Mouse (Mus musculus): ENCODE measurements around the gene Cadm4. TPM values are rescaled to one million over a fixed set of nuclear protein-coding genes. Genes with fewer than 3 reads are reported as not detected.

The Cadm4 gene
- polyA plus RNA-seq, 1 experiment, result 66.4 TPM

DNA sequence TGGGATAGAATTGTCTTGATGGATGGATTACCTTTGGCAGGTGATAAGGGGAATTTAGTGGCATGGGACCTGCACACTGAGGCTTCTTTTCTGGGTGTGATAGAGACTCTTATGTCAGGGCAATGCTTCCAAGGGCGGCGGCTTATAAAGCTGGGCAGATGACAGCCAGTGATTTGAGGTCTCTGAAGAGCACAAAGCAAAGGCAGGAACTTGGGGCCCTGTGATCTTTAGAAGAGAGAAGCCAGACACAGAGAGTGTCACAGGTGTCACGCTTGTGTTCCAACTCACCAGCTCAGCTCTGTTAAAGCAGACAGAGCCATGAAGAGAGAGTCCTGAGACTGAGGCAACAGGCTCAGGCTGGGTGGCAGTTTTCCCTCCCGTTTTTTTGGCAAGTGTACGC, 13.9 kb upstream of the Cadm4 start:
- Histone ChIP-seq H3K4me1 (ENCODE audit: control insufficient read depth, insufficient read depth, low read length) (no peaks in the 10 kb centered on the region), H3K27me3 (replicated peaks; ENCODE audit: control insufficient read depth, insufficient read depth, low read length) (no peaks in the 10 kb centered on the region), H3K27ac (ENCODE audit: insufficient read depth, low read depth, low read length) (no peak overlapping the region), H3K4me3 (ENCODE audit: insufficient read depth, low read depth, low read length) (no peak overlapping the region), H3K36me3 (ENCODE audit: control insufficient read depth, insufficient read depth, low read length) (no peaks in the 10 kb centered on the region)
- 78% methylated on average over 5 of the region's 5 CpGs for WGBS
- no peak for DNase-seq
- TF ChIP-seq CTCF (conservative IDR thresholded peaks at IDR 0.05; ENCODE audit: insufficient read depth, insufficient read length, low read depth, low read length) (no peak), POLR2A (IDR thresholded peaks at IDR 0.05; ENCODE audit: low read depth, low read length) (no peak)

DNA sequence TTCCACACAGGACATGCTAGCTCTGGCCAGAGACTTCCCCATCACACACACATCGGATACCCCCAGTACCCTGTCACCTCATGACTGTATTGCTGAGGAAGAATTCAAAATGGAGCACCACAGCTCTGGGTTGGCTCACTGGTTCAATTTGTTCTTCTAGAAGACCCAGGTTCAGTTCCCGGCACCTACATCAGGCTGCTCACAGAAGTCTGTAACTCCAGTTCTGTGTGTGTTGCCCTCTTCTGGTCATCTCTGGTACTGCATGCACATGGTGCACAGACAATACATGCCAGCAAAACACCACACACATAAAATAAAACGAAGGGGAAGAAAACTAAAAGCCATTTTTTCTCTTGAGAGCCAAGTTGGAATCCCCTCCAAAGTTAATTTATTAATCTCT, 12.7 kb upstream of the Cadm4 start:
- H3K27ac ChIP-seq (ENCODE audit: insufficient read depth, low read depth, low read length), result no peak overlapping the region
- WGBS, result 91% methylated on average over 3 of the region's 3 CpGs
- DNase-seq, result no peak
- no peaks in the 10 kb centered on the region for H3K36me3 ChIP-seq (ENCODE audit: control insufficient read depth, insufficient read depth, low read length)
- no peaks in the 10 kb centered on the region for H3K4me1 ChIP-seq (ENCODE audit: control insufficient read depth, insufficient read depth, low read length)
- TF ChIP-seq CTCF (conservative IDR thresholded peaks at IDR 0.05; ENCODE audit: insufficient read depth, insufficient read length, low read depth, low read length), result peak; percentile 31; the same call in 1 of the 2 replicates
- TF ChIP-seq POLR2A (IDR thresholded peaks at IDR 0.05; ENCODE audit: low read depth, low read length), result no peak
- H3K4me3 ChIP-seq (ENCODE audit: insufficient read depth, low read depth, low read length), result no peak overlapping the region
- no peaks in the 10 kb centered on the region for H3K27me3 ChIP-seq (replicated peaks; ENCODE audit: control insufficient read depth, insufficient read depth, low read length)

DNA sequence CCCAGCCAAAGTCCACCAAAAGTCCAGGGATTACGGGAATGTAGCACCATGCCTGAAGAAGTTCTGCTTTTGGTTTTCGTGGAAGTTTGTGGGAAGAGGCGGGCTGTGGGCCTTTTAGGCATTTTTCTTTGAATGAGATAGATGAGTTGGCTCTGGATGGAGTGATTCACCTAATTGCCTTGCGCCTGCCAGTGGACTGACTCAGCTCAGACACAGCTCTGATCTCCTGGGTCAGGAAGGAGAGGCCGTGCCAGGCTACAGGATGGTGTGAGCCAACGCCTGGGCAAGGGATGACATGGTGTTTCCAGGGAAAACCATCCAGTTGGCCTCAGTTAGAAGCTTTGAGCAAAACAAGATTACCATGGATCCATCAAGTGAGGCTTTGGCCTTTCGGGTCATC, 11.5 kb upstream of the Cadm4 start:
- no peak overlapping the region for H3K4me3 ChIP-seq (ENCODE audit: insufficient read depth, low read depth, low read length)
- no peak for TF ChIP-seq POLR2A (IDR thresholded peaks at IDR 0.05; ENCODE audit: low read depth, low read length)
- no peak for TF ChIP-seq CTCF (conservative IDR thresholded peaks at IDR 0.05; ENCODE audit: insufficient read depth, insufficient read length, low read depth, low read length)
- 90% methylated on average over 7 of the region's 7 CpGs for WGBS
- H3K27ac ChIP-seq (ENCODE audit: insufficient read depth, low read depth, low read length), result no peak overlapping the region
- no peaks in the 10 kb centered on the region for H3K4me1 ChIP-seq (ENCODE audit: control insufficient read depth, insufficient read depth, low read length)
- no peaks in the 10 kb centered on the region for H3K27me3 ChIP-seq (replicated peaks; ENCODE audit: control insufficient read depth, insufficient read depth, low read length)
- no peaks in the 10 kb centered on the region for H3K36me3 ChIP-seq (ENCODE audit: control insufficient read depth, insufficient read depth, low read length)
- DNase-seq, result no peak

DNA sequence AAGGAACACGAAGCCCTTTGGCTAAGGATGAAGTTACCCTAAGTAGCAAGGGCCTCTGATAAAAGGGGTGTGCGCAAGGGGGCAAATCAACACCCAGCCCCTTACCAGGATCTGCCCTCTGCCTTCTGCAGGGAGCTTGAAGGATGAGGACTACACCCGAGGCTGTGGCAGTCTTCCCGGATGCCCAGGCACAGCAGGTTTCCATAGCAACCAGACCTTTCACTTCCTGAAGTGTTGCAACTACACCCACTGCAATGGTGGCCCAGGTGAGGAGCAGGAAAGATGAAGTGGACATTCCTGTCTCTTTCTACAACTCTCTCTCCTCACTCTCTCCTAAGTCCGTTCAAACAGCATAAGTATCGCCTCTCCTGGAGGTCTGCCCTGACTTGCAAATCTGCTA, 9.4 kb upstream of the Cadm4 start:
- no peak for DNase-seq
- Histone ChIP-seq H3K4me1 (ENCODE audit: control insufficient read depth, insufficient read depth, low read length) (no peaks in the 10 kb centered on the region), H3K27me3 (replicated peaks; ENCODE audit: control insufficient read depth, insufficient read depth, low read length) (no peaks in the 10 kb centered on the region), H3K36me3 (ENCODE audit: control insufficient read depth, insufficient read depth, low read length) (no peaks in the 10 kb centered on the region), H3K4me3 (ENCODE audit: insufficient read depth, low read depth, low read length) (no peak overlapping the region), H3K27ac (ENCODE audit: insufficient read depth, low read depth, low read length) (no peak overlapping the region)
- 80% methylated on average over 6 of the region's 6 CpGs for WGBS
- no peak for TF ChIP-seq CTCF (conservative IDR thresholded peaks at IDR 0.05; ENCODE audit: insufficient read depth, insufficient read length, low read depth, low read length)
- TF ChIP-seq POLR2A (IDR thresholded peaks at IDR 0.05; ENCODE audit: low read depth, low read length), result no peak

DNA sequence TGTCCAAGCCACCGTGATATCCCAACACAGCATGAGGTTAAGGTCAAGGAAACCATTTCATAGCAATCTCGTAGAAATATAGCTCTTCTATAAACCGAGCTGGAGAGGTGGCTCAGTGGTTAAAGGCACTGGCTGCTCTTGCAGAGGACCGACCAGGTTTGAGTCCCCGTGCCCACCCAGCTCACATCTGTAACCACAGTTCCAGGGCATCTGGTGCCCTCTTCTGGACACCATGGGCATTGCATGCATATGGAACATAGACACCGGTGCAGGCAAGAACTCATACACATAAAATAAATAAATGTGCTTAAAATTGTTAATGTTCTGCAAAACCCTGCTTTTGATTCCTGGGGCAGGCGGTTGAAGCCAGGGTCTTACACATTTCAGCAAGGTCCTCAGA, 8.9 kb upstream of the Cadm4 start:
- Histone ChIP-seq H3K27ac (ENCODE audit: insufficient read depth, low read depth, low read length) (no peak overlapping the region), H3K27me3 (replicated peaks; ENCODE audit: control insufficient read depth, insufficient read depth, low read length) (no peaks in the 10 kb centered on the region), H3K4me3 (ENCODE audit: insufficient read depth, low read depth, low read length) (no peak overlapping the region), H3K36me3 (ENCODE audit: control insufficient read depth, insufficient read depth, low read length) (no peaks in the 10 kb centered on the region), H3K4me1 (ENCODE audit: control insufficient read depth, insufficient read depth, low read length) (no peaks in the 10 kb centered on the region)
- 80% methylated on average over 7 of the region's 7 CpGs for WGBS
- TF ChIP-seq POLR2A (IDR thresholded peaks at IDR 0.05; ENCODE audit: low read depth, low read length), result no peak
- peak; percentile 73 for TF ChIP-seq CTCF (conservative IDR thresholded peaks at IDR 0.05; ENCODE audit: insufficient read depth, insufficient read length, low read depth, low read length)
- peak; percentile 33 for DNase-seq

DNA sequence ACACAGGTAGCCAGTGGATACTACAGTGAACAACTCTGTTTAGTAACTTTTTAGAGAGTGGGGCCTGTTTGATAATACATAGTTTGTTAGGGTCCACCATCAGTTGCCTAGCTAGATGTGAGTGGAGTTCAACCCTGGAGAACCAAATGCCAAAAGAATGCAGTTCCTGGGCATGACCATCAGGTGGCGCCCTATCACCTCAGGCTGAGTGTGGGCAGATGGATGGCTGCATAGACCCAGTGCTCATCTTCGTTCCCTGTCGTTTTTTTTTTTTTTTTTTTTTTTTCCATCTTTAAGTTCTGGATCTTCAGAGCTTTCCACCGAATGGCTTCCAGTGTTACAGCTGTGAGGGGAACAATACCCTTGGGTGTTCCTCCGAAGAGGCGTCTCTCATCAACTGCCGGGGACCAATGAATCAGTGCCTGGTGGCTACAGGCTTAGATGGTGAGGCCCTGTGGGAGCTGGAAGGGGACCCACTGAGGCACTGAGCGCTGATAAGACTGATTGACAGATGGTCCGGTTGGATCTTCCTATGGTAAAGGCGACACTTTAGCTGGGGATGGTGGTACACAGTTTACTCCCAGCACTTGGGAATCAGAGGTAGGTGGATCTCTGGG, 7.8 kb upstream of the Cadm4 start:
- peak; percentile 70 for DNase-seq
- Histone ChIP-seq H3K27ac (ENCODE audit: insufficient read depth, low read depth, low read length) (no peak overlapping the region), H3K4me1 (ENCODE audit: control insufficient read depth, insufficient read depth, low read length) (no peaks in the 10 kb centered on the region), H3K36me3 (ENCODE audit: control insufficient read depth, insufficient read depth, low read length) (no peaks in the 10 kb centered on the region), H3K27me3 (replicated peaks; ENCODE audit: control insufficient read depth, insufficient read depth, low read length) (no peaks in the 10 kb centered on the region), H3K4me3 (ENCODE audit: insufficient read depth, low read depth, low read length) (no peak overlapping the region)
- TF ChIP-seq POLR2A (IDR thresholded peaks at IDR 0.05; ENCODE audit: low read depth, low read length) (no peak), CTCF (conservative IDR thresholded peaks at IDR 0.05; ENCODE audit: insufficient read depth, insufficient read length, low read depth, low read length) (peak; percentile 96)
- WGBS, result 51% methylated on average over 10 of the region's 10 CpGs

DNA sequence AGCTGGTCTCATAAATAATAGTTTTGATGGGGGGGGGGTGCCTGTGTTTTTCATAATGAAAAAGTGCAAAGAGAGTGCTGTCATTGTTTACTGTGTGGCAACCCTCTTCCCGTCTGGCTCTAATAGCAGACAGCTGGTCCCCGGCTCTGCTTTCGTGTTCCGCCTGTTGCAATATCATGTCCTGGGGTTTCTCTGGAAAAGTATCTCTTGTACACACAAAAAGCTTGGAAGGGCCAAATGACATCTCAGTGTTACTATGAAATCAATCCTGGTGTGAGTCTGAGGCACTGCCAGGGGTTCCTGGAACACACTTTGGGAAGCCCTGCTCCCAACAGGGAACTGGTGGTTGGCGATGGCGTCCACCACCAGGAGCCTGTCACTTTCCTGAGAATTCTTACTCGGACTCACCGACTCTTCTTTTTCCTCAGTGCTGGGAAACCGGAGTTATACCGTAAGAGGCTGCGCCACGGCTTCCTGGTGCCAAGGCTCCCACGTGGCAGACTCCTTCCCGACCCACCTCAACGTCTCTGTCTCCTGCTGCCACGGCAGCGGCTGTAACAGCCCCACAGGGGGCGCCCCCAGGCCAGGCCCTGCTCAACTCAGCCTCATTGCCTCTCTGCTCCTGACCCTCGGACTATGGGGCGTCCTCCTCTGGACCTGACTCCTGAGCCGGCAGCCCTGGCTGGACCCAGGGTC, 6.9 kb upstream of the Cadm4 start:
- no peak overlapping the region for H3K27ac ChIP-seq (ENCODE audit: insufficient read depth, low read depth, low read length)
- 49% methylated on average over 21 of the region's 21 CpGs for WGBS
- H3K4me3 ChIP-seq (ENCODE audit: insufficient read depth, low read depth, low read length), result no peak overlapping the region
- H3K4me1 ChIP-seq (ENCODE audit: control insufficient read depth, insufficient read depth, low read length), result no peaks in the 10 kb centered on the region
- H3K27me3 ChIP-seq (replicated peaks; ENCODE audit: control insufficient read depth, insufficient read depth, low read length), result no peaks in the 10 kb centered on the region
- no peaks in the 10 kb centered on the region for H3K36me3 ChIP-seq (ENCODE audit: control insufficient read depth, insufficient read depth, low read length)
- TF ChIP-seq CTCF (conservative IDR thresholded peaks at IDR 0.05; ENCODE audit: insufficient read depth, insufficient read length, low read depth, low read length) (peak; percentile 33), POLR2A (IDR thresholded peaks at IDR 0.05; ENCODE audit: low read depth, low read length) (no peak)
- peak; percentile 36 for DNase-seq

Data from kidney, adult 2 months (tissue).